Mouse (Mus musculus) mesoderm, embryonic 11.5 days (tissue): ENCODE results near the gene Spsb3.

Experiments
- DNase-seq: peaks from one replicate; pipeline ENCODE4 v3.0.0-alpha.2; 2012; ENCODE audit warnings: low read depth, low spot score

The Spsb3 gene

GRCm38 (mm10) chr17:24895571-24896240, 9.3 kb downstream of the Spsb3 start:
- no peak for DNase-seq

GRCm38 (mm10) chr17:24896241-24896992, 10.0 kb downstream of the Spsb3 start, which contains the start of gene Nme3:
Gene Nme3 (plus strand): TSS chr17:24896500.
- peak; percentile 63 for DNase-seq

GRCm38 (mm10) chr17:24896993-24897269, 10.5 kb downstream of the Spsb3 start:
- DNase-seq = no peak

- DNase-seq = no peak
These were observed 11.2 kb downstream of the Spsb3 start for GRCm38 (mm10) chr17:24897600-24897999.

DNA sequence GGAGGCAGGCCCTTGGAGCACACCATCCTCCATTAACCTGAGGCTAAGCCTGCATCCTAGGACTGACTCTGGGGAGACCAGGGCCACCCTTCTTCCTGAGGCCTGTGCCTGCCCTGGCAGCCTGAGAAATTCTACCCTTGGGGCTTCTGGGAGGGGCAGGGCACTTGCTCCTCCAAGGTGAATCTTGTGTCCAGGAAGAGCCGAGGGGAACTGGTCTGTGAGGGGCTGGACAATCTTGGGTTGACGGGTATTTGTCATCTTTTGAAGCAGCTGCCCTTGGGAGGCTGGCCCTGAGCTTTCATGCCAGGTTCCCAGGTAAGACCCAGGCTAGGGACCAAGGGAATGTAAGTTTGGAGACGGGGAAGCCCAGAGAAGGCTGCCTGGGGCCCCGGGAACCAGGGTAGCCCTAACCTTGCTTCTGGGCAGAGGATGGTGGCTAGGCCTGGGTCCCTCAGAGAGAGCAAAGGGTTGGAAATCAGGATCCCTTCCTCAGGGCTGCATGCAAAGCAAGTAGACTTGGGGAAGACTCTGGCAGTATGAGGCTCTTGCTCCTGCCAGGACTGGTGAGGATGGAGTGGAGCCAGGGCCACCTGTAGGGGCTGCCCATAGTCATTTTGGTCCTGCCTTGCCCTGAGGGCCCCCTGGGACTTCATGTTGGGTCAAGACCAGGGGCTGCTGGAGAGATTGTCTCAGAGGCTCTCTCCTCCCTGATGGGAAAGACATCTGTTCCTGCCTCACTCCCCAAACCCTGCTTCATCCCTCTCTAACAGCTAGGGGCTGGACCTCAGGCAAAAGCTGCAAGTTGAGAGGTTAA, 11.8 kb downstream of the Spsb3 start:
- no peak for DNase-seq

GRCm38 (mm10) chr17:24899153-24899552, 12.7 kb downstream of the Spsb3 start:
- DNase-seq = no peak

- DNase-seq = no peak
These were observed 13.6 kb downstream of the Spsb3 start for GRCm38 (mm10) chr17:24900014-24900413.

GRCm38 (mm10) chr17:24902124-24902523, 15.7 kb downstream of the Spsb3 start:
- no peak for DNase-seq

DNA sequence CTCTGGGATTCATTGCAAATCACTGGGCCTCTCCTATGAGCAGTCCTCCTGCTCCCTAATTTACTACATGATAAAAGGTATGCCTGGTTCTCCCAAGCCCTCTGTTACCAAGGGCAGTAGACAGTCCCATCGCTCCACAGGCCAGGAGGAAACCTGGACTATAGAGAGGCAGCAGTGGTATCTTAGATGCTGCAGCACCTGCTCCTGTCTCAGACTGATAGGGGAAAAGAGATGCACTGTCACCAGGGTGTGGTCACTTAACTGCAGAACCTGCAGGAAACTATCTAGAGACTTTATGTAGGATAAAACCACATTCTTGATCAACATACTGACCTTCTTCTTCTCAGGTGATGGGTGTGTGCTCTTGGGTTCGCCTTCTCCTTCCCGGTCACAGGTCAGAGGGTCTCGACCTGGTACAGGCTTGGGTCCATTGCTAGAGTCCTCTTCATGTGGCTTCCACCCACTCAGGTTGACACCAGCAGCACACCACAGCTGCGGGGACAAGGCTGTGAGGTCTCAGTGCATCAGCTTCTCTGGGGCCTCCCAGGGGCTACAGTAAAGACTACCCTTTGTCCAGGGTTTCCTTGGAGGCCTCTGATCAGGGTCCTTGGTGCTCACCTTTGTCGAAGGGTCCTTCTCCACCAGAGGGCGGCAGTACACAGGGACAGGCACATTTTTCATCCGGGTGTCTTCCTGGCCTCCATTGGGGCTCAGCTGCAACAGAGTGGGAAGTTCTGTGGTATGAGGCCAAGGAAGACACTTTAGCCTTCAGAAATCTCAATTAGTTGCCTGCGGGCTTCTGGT, 16.4 kb downstream of the Spsb3 start:
- DNase-seq = peak; percentile 40

DNA sequence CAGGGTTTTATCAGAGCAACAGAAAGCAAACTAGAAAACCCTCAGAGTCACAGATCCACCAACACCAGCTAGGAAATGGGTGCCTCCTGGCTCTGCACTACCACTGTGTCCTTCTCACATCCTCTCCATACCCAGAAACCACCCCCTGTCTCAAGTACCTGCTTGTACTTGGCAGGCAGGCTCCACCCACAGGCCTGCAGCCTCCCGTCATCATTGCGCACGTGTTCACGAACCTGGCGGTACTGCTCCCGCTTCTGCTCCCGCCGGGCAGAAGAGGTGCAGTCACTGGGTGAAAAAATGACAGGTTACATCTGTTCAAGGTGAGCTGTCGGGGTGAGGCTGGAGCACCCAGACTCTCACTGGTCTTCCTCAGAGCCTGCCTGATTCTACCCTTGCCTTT, 17.3 kb downstream of the Spsb3 start:
- DNase-seq = no peak

- no peak for DNase-seq
These were observed 21.1 kb downstream of the Spsb3 start for GRCm38 (mm10) chr17:24907591-24907990.

DNA sequence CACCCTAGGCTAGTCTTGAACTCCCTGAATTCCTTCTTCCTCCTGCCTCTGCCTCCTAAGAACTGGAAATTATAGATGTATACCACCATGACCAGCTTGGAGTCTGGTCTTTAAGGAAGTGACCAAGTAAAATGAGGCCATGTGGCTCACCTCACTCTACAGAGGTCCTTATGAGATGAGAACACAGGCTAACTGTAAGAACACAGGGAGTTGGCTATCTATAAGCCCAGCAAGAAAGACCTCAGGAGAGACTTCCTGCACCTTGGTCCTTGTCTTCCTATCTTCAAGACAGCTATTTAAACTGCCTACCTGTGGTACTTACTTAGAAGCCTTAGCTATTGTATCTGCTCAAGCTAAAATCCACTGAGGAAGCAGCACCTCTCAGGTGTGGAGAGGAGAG, 27.5 kb downstream of the Spsb3 start:
- no peak for DNase-seq

- DNase-seq = no peak
These were observed 36.8 kb downstream of the Spsb3 start for GRCm38 (mm10) chr17:24923246-24923645.

DNA sequence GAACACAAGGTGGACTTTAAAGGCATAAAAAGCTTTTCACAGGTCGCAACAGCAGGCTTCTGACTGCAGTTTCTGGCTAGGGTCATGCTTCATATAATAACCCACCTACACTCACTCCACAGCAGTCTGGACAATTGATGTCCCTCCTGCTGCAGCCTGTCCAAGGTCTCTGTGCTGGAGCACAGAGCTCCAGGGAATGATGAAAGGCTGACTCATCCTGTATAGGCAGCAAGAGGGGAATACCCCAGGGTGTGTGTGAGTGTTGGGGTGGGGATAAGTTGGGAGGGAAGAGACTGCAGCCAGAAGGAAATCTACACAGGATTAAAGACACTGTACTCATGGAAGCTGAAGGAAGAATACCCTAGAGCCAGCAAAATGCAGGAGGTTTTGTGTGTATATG, 43.1 kb downstream of the Spsb3 start:
- no peak for DNase-seq

DNA sequence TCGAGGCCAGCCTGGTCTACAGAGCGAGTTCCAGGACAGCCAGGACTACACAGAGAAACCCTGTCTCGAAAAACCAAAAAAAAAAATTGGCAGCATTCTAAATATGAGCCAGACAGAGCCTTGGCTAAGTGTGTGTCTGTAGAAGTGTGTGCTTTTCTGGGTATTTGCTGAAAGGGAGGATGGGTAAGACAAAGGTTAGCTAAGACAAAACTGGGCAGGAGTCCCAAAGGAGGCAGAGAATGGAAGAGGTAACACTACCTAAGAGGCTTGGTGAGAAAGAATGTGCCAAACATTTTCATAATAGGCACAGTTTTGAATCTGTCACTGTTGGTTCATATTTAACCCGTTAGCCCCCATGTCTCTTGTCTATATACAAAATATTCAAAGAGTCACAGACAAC, 46.0 kb downstream of the Spsb3 start:
- DNase-seq = no peak

DNA sequence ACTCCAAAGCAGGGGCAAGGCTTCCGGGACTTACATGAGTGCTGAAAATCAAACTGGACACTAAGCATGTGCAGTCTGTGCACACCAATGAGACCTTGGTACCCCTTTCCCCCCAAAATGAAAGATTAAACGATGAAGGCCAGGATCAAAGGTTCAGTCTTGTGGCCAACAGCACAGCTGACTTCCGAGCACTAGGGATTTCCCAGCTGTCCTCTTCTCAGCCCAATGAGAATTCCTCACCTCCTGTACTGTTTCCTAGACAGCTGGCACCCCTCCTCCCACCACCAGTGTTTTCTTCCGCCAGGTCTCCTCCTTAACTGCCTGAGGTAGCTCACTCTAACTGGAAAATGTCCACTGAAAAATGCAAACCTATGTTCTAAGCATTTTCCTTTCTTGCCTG, 46.7 kb downstream of the Spsb3 start:
- DNase-seq = no peak

- no peak for DNase-seq
These were observed 48.5 kb downstream of the Spsb3 start for GRCm38 (mm10) chr17:24934926-24935325.

- DNase-seq = no peak
These were observed 49.2 kb downstream of the Spsb3 start for GRCm38 (mm10) chr17:24935666-24936065.

GRCm38 (mm10) chr17:24936259-24937237, 50.1 kb downstream of the Spsb3 start, which contains the start of gene Mapk8ip3:
Gene Mapk8ip3 (minus strand): TSS chr17:24936977.
- peak; percentile 92 for DNase-seq

DNA sequence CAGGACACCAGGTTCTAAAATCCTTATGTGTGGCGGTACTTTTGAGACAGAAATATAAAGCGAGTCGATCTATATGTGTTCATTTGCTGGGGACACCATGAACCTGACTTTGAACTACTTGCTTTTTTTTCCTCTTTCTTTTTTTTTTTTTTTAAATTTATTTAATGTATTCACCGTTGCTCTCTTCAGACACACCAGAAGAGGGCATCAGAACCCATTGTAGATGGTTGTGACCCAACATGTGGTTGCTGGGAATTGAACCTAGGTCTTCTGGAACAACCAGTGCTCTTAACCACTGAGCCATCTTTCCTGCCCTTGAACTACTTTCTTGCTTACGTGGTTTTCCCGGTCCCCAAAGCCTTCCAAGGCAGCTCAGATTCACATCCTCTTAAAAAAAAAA, 50.8 kb downstream of the Spsb3 start:
- no peak for DNase-seq
